In the genomic region with DNA sequence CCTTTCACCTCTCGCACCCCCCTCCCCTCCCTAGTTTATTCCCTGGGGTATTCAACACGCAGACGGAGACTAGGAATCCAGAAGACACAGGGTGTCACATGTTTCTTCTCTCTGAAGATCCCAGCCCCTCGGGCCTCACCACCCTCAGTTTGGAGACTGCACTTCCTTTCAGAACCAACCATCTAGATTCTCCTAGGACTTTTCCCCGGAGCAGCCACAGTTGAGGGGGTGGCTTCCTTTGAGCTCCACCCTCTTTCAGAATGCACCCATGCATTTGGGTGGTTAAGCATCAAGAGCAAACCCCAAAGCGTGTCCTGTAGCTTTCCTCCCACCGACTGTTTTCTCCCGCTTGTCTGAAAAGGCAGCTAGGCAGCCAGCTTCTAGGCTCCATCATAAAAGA, we compare ENCODE assay signal across 10 mouse cellular contexts. TPM values are rescaled to one million over a fixed set of nuclear protein-coding genes. Genes with fewer than 3 reads are reported as not detected.
DNase-seq lines count a peak whose midpoint lies in the region; ATAC-seq and TF ChIP-seq lines count a peak whose summit lies in the region.
"Had no signal": no experiment of that assay in that cellular context is flagged by ENCODE, and none has a peak within 500 bp of the region (broad histone marks: within the 10 kb centered on the region; RNA-seq: fewer than 3 reads in every experiment).

No protein-coding gene starts in this region.

- WGBS in cerebellum, adult 2 months = 9% methylated on average over 8 of the region's 8 CpGs
- 6% methylated on average over 8 of the region's 8 CpGs for WGBS in limb, embryonic 12.5 days

- TF ChIP-seq CTCF in cerebellum, adult 2 months (IDR thresholded peaks at IDR 0.05; ENCODE audit: borderline replicate concordance, insufficient read depth, low read depth, low read length) = no peak

- H3K36me3 ChIP-seq in limb, embryonic 12.5 days = no peaks in the 10 kb centered on the region

- H3K27me3 ChIP-seq in cerebellum, adult 2 months (ENCODE audit: control insufficient read depth, insufficient read depth, low read length) = no peaks in the 10 kb centered on the region
- peaks cover 98% of the 10 kb centered on the region for H3K27me3 ChIP-seq in limb, embryonic 12.5 days

- H3K4me2 ChIP-seq in limb, embryonic 12.5 days = peak overlapping the region; percentile 97

- ATAC-seq in limb, embryonic 12.5 days (ENCODE audit: insufficient number of reproducible peaks, insufficient read depth, low FRiP score, low TSS enrichment, low read depth) = no peak

- no peak overlapping the region; the same call in 1 of the 2 replicates for H3K27ac ChIP-seq in cerebellum, adult 2 months (ENCODE audit: insufficient read depth, low read length)
- no peak overlapping the region for H3K27ac ChIP-seq in limb, embryonic 12.5 days

- H3K4me1 ChIP-seq in cerebellum, adult 2 months (ENCODE audit: control insufficient read depth, insufficient read depth, low read length) = 0 out of 2 replicates have a peak, but pooled peaks cover 10% of the 10 kb centered on the region
- peaks cover 19% of the 10 kb centered on the region for H3K4me1 ChIP-seq in limb, embryonic 12.5 days (replicated peaks)

- TF ChIP-seq POLR2A in cerebellum, adult 2 months (IDR thresholded peaks at IDR 0.05; ENCODE audit: borderline replicate concordance, insufficient read depth, low read length) = no peak

- H3K4me3 ChIP-seq in cerebellum, adult 2 months (replicated peaks; ENCODE audit: insufficient read depth, low read depth, low read length) = peak overlapping the region; percentile 72
- peak overlapping the region; percentile 66 for H3K4me3 ChIP-seq in limb, embryonic 12.5 days (replicated peaks)

- H3K9me3 ChIP-seq in limb, embryonic 12.5 days = no peaks in the 10 kb centered on the region

- peak in 1 of 2 experiments; percentile 31 for DNase-seq in cerebellum, adult 2 months
- no peak for DNase-seq in cerebellum, adult 8-10 months
- peak; percentile 80 for DNase-seq in right cerebral cortex, adult 18-20 months
- no peak for DNase-seq in right cerebral cortex, postnatal 4 days
- no peak for DNase-seq in urinary bladder, postnatal 14 days (ENCODE audit: low spot score)
- DNase-seq in yolk sac, embryonic 10.5 days (ENCODE audit: low spot score) = no peak
- no peak for DNase-seq in gastrocnemius, postnatal 4 days (ENCODE audit: low spot score in 2 of 2)
- DNase-seq: cerebellum, postnatal 36 days had no signal

- no peak overlapping the region for H3K9ac ChIP-seq in limb, embryonic 12.5 days (replicated peaks)

RNA-seq across cellular contexts. Expression of a gene that starts 1.6 kb away (rescaled TPM):
- polyA plus RNA-seq in cerebellum, adult 2 months (2012; rRNA removed) = 104 and 109 TPM in 2 replicates
- polyA plus RNA-seq in limb, embryonic 12.5 days (2016; fragmentation: Nextera tagmentation; extraction: Ambion mirVana) = 5.0 and 5.8 TPM in 2 replicates
- total RNA-seq in gastrocnemius, postnatal 4 days (2021) = under 1 TPM; 0.56 to 0.67 TPM
- total RNA-seq: neutrophil, adult 5-6 weeks had no signal

RNA-seq across cellular contexts. Expression of a gene that starts 10.9 kb away (rescaled TPM):
- 57.3 and 64.8 TPM in 2 replicates for polyA plus RNA-seq in cerebellum, adult 2 months (2012; rRNA removed)
- 18.5 and 24.7 TPM in 2 replicates for polyA plus RNA-seq in limb, embryonic 12.5 days (2016; fragmentation: Nextera tagmentation; extraction: Ambion mirVana)
- total RNA-seq in gastrocnemius, postnatal 4 days (2021) = 10 to 100 TPM; 28.1 to 32.8 TPM

RNA-seq across cellular contexts. Expression of a gene that starts 32.7 kb away (rescaled TPM):
- polyA plus RNA-seq in cerebellum, adult 2 months (2012; rRNA removed) = 276 and 289 TPM in 2 replicates
- 114 and 124 TPM in 2 replicates for polyA plus RNA-seq in limb, embryonic 12.5 days (2016; fragmentation: Nextera tagmentation; extraction: Ambion mirVana)
- 10 to 100 TPM; 86.3 to 86.8 TPM for total RNA-seq in gastrocnemius, postnatal 4 days (2021)

RNA-seq across cellular contexts. Expression of a gene that starts 41.5 kb away (rescaled TPM):
- 75.7 and 80.2 TPM in 2 replicates for polyA plus RNA-seq in cerebellum, adult 2 months (2012; rRNA removed)
- 170 and 177 TPM in 2 replicates for polyA plus RNA-seq in limb, embryonic 12.5 days (2016; fragmentation: Nextera tagmentation; extraction: Ambion mirVana)
- total RNA-seq in gastrocnemius, postnatal 4 days (2021) = 10 to 100 TPM; 54.1 to 54.2 TPM

RNA-seq across cellular contexts. Expression of a gene that starts 51.4 kb away (rescaled TPM):
- polyA plus RNA-seq in cerebellum, adult 2 months (2012; rRNA removed) = 23.7 and 24.8 TPM in 2 replicates
- 17.6 and 18.3 TPM in 2 replicates for polyA plus RNA-seq in limb, embryonic 12.5 days (2016; fragmentation: Nextera tagmentation; extraction: Ambion mirVana)
- 1 to 10 TPM; 3.9 to 4.6 TPM for total RNA-seq in gastrocnemius, postnatal 4 days (2021)

Comparison
In these comparisons a context has a peak if more than half of its experiments do, and no peak if none do; other contexts are left out.
1. RNA of a gene that starts 1.6 kb away (polyA plus RNA-seq): 104 to 109 TPM in cerebellum, adult 2 months; 5.0 to 5.8 TPM in limb, embryonic 12.5 days; every median in the first group is over 10 times any median in the second.